Mouse (Mus musculus): ENCODE measurements around the gene Nfib. TPM values are rescaled to one million over a fixed set of nuclear protein-coding genes. Genes with fewer than 3 reads are reported as not detected.

The Nfib gene
- total and polyA plus RNA-seq, 3 experiments: 0.16 TPM; not detected in 2

DNA sequence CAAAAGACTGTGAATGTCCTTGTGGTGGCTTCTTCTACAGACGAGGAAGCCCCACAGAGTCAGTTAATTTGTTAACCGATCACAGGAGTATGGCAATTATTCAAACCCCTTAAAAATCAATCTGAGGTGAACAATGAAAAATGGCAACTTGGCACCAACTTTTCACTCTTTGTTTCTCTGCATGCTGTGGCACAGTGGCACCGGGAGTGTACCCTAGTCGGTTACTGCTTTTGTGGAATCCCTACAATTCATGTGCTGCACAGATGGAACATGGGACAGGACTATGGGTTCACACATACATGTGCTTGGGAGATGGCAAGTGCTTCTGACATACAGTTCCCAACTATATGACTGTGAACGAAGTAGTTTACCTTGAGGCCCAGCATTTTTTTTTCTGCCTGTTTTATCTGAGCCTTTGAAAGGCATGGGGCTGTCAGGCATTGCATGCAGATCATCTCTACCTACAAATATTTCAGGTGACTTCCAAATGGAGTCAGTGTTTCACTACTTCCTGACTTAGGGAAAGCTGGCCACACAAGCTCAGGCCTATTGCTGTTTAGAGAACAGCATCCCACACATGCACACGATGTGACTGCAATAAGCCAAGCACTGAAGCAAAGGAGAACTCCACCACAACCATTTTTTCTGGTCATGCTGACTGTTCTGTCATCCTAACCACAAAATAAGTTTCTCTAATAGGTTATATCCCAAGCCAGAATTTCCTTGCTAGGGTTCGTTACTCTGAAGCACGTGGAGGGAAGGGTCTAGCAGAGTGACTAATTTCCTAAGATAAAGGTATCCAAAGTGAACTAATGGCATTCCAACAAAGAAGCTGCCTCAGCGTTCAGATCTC is 205.6 kb downstream of the Nfib start:
- no peaks in the 10 kb centered on the region for H3K4me1 ChIP-seq (ENCODE audit: insufficient read depth, low read depth, low read length)
- peaks cover 43% of the 10 kb centered on the region for H3K9me3 ChIP-seq (replicated peaks)
- ATAC-seq (ENCODE audit: extremely low read depth, insufficient number of reproducible peaks, low FRiP score, poor library complexity, severe bottlenecking) (no peak), DNase-seq (ENCODE audit: low spot score) (no peak)
- H3K36me3 ChIP-seq (replicated peaks): no peaks in the 10 kb centered on the region
- no peak for TF ChIP-seq CTCF (IDR thresholded peaks at IDR 0.05; ENCODE audit: low read depth, low read length)
- TF ChIP-seq TAL1 (conservative IDR thresholded peaks at IDR 0.05; ENCODE audit: low read depth, low read length): no peak
- no peak for TF ChIP-seq POLR2AphosphoS5 (IDR thresholded peaks at IDR 0.05; ENCODE audit: insufficient replicate concordance, low read depth, low read length)
- TF ChIP-seq GATA2 (IDR thresholded peaks at IDR 0.05; ENCODE audit: borderline replicate concordance, low read depth, low read length): no peak
- no peak for TF ChIP-seq GATA1 (IDR thresholded peaks at IDR 0.05; ENCODE audit: borderline replicate concordance, low read length)
- H3K4me3 ChIP-seq (ENCODE audit: low read depth, low read length): no peak overlapping the region
- no peaks in the 10 kb centered on the region for H3K27me3 ChIP-seq (ENCODE audit: insufficient read depth, low read length)

DNA sequence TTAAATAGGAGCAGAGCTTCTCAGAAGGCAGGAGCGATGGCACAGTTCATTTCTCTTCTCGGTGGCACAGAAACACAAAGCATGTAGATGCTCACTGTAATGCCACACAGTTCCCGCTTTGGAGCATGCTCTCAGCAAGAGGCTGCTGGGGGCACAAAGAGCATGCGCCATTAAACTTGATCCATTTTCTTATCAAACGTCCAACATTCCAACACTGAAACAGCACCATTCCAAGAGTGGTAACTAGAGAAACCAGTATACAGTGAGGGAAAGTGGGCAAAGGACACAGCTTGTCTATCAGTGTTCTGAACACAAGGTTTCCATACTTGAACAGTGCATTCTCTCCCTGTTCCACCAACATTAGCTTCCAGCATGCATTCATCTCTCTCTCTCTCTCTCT is 206.3 kb downstream of the Nfib start:
- Histone ChIP-seq H3K9me3 (replicated peaks) (peaks cover 41% of the 10 kb centered on the region), H3K27me3 (ENCODE audit: insufficient read depth, low read length) (no peaks in the 10 kb centered on the region), H3K36me3 (replicated peaks) (no peaks in the 10 kb centered on the region), H3K4me3 (ENCODE audit: low read depth, low read length) (no peak overlapping the region), H3K4me1 (ENCODE audit: insufficient read depth, low read depth, low read length) (no peaks in the 10 kb centered on the region)
- ATAC-seq (ENCODE audit: extremely low read depth, insufficient number of reproducible peaks, low FRiP score, poor library complexity, severe bottlenecking) (no peak), DNase-seq (ENCODE audit: low spot score) (no peak)
- TF ChIP-seq TAL1 (conservative IDR thresholded peaks at IDR 0.05; ENCODE audit: low read depth, low read length) (no peak), CTCF (IDR thresholded peaks at IDR 0.05; ENCODE audit: low read depth, low read length) (no peak), GATA1 (IDR thresholded peaks at IDR 0.05; ENCODE audit: borderline replicate concordance, low read length) (no peak), GATA2 (IDR thresholded peaks at IDR 0.05; ENCODE audit: borderline replicate concordance, low read depth, low read length) (no peak), POLR2AphosphoS5 (IDR thresholded peaks at IDR 0.05; ENCODE audit: insufficient replicate concordance, low read depth, low read length) (no peak)

DNA sequence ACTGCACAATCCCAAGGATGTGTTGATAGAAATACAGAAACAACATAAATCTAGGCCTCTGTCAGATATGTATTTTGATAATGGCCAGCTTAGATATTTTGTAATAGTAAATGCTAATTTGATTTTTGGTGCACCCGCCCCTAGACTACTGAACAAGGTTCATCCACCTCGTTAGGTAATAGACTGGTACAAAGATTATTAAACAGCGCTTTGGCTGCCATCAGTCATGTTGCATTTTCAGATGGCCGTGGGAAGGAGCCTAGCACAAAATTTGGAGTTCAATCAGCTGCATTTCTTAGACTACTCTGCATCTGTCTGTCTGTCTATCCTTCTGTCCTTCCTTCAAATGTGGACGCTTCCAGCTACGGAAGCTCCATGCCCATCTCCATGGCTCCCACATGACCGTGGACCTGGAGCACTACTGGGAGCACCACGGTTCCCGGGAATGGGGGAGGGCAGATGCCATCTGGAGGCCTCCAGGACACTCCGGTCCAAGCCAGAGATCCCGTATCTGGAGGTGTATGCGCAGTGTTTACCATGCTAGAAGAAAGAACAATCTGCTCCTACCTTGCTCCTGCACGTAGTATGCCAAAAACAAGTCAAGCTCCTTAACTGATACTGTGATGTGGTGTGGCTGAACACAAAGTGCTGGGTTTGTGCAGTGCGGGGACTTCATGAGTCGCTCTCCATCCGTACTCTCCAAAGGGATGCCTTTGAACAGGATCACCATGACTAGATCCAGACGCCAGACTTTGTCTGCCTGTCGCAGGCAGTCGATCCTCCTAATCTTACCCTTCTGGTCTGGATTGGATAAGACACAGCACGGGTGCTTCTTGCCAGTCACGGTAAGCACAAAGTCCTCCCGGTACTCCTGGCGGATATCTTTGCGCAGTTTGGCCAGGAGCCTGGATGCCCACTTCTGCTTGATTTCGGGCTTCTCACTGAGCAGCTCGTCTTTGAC is 207.6 kb downstream of the Nfib start:
- H3K36me3 ChIP-seq (replicated peaks): no peaks in the 10 kb centered on the region
- ATAC-seq (ENCODE audit: extremely low read depth, insufficient number of reproducible peaks, low FRiP score, poor library complexity, severe bottlenecking) (no peak), DNase-seq (ENCODE audit: low spot score) (no peak)
- H3K27me3 ChIP-seq (ENCODE audit: insufficient read depth, low read length): no peaks in the 10 kb centered on the region
- TF ChIP-seq GATA1 (IDR thresholded peaks at IDR 0.05; ENCODE audit: borderline replicate concordance, low read length) (no peak), CTCF (IDR thresholded peaks at IDR 0.05; ENCODE audit: low read depth, low read length) (no peak), GATA2 (IDR thresholded peaks at IDR 0.05; ENCODE audit: borderline replicate concordance, low read depth, low read length) (no peak), TAL1 (conservative IDR thresholded peaks at IDR 0.05; ENCODE audit: low read depth, low read length) (no peak), POLR2AphosphoS5 (IDR thresholded peaks at IDR 0.05; ENCODE audit: insufficient replicate concordance, low read depth, low read length) (no peak)
- H3K4me3 ChIP-seq (ENCODE audit: low read depth, low read length): no peak overlapping the region
- peaks cover 43% of the 10 kb centered on the region for H3K9me3 ChIP-seq (replicated peaks)
- no peaks in the 10 kb centered on the region for H3K4me1 ChIP-seq (ENCODE audit: insufficient read depth, low read depth, low read length)

DNA sequence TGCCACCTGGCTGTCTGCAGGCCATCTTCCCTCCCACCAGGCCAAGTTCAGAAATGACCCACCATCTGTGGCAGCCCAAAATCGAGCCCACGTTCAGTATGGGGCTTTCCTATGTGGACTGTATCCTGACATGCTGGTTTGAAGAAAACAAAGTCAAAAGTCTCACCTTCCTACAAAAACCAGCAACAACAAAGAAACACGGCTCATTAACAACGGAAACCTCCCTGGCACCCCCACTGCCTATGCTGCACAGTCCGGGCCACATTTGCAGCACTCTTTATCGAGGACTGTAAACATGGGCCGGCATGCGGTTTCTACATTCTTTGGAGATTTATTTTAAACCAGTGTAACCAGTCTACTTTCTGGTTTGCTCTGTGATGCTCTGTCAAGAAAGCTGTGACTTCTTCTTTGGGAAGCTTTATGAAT is 208.4 kb downstream of the Nfib start:
- ATAC-seq (ENCODE audit: extremely low read depth, insufficient number of reproducible peaks, low FRiP score, poor library complexity, severe bottlenecking): no peak
- Histone ChIP-seq H3K9me3 (replicated peaks) (peaks cover 40% of the 10 kb centered on the region), H3K4me1 (ENCODE audit: insufficient read depth, low read depth, low read length) (no peaks in the 10 kb centered on the region), H3K27me3 (ENCODE audit: insufficient read depth, low read length) (no peaks in the 10 kb centered on the region), H3K4me3 (ENCODE audit: low read depth, low read length) (no peak overlapping the region), H3K36me3 (replicated peaks) (no peaks in the 10 kb centered on the region)
- TF ChIP-seq GATA1 (IDR thresholded peaks at IDR 0.05; ENCODE audit: borderline replicate concordance, low read length) (no peak), TAL1 (conservative IDR thresholded peaks at IDR 0.05; ENCODE audit: low read depth, low read length) (no peak), POLR2AphosphoS5 (IDR thresholded peaks at IDR 0.05; ENCODE audit: insufficient replicate concordance, low read depth, low read length) (no peak)
- DNase-seq (ENCODE audit: low spot score): no peak

DNA sequence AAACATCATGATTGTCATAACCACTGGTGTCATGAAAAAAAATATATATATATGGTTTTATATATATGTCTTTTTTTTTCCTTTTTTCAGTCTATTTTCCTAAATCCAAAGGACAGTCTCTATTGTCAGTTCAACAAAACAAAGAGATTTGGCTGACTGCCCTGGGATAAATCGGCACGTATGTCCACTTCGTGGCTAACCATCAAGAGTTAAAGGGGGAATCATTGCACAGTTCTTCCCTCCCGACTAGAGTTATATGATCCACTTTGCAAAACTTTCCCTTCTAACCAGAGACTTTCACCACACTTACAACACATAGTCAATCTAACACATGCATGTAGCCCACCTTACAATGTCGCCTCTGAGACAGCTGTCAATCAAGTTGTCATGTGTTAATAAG is 209.2 kb downstream of the Nfib start:
- Histone ChIP-seq H3K9me3 (replicated peaks) (peaks cover 42% of the 10 kb centered on the region), H3K4me3 (ENCODE audit: low read depth, low read length) (no peak overlapping the region), H3K36me3 (replicated peaks) (no peaks in the 10 kb centered on the region), H3K4me1 (ENCODE audit: insufficient read depth, low read depth, low read length) (no peaks in the 10 kb centered on the region), H3K27me3 (ENCODE audit: insufficient read depth, low read length) (no peaks in the 10 kb centered on the region)
- TF ChIP-seq GATA1 (IDR thresholded peaks at IDR 0.05; ENCODE audit: borderline replicate concordance, low read length): no peak
- no peak for TF ChIP-seq TAL1 (conservative IDR thresholded peaks at IDR 0.05; ENCODE audit: low read depth, low read length)
- no peak for TF ChIP-seq GATA2 (IDR thresholded peaks at IDR 0.05; ENCODE audit: borderline replicate concordance, low read depth, low read length)
- no peak for TF ChIP-seq CTCF (IDR thresholded peaks at IDR 0.05; ENCODE audit: low read depth, low read length)
- TF ChIP-seq POLR2AphosphoS5 (IDR thresholded peaks at IDR 0.05; ENCODE audit: insufficient replicate concordance, low read depth, low read length): no peak
- ATAC-seq (ENCODE audit: extremely low read depth, insufficient number of reproducible peaks, low FRiP score, poor library complexity, severe bottlenecking): no peak
- DNase-seq (ENCODE audit: low spot score): no peak

DNA sequence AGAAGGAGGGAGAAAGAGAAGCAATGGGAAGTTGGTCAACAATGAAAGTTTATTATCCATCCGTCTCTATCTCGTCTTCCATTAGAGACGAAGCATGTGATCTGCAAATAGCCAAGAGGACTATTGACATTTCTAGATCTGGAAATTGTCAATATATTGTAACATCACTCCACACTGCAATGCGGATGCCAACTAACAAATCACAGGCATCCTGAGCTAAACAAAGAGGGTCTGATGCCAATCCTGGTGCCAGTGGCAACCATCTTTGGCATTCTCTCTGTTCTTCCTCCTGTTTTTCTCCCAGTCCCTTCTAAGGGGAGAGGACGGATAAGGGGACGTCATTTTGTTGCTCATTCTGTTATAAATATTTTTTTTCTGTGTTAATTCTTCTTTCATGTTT is 209.9 kb downstream of the Nfib start:
- DNase-seq (ENCODE audit: low spot score) (no peak), ATAC-seq (ENCODE audit: extremely low read depth, insufficient number of reproducible peaks, low FRiP score, poor library complexity, severe bottlenecking) (no peak)
- Histone ChIP-seq H3K36me3 (replicated peaks) (no peaks in the 10 kb centered on the region), H3K4me3 (ENCODE audit: low read depth, low read length) (no peak overlapping the region), H3K4me1 (ENCODE audit: insufficient read depth, low read depth, low read length) (no peaks in the 10 kb centered on the region), H3K27me3 (ENCODE audit: insufficient read depth, low read length) (no peaks in the 10 kb centered on the region), H3K9me3 (replicated peaks) (peaks cover 38% of the 10 kb centered on the region)
- TF ChIP-seq POLR2AphosphoS5 (IDR thresholded peaks at IDR 0.05; ENCODE audit: insufficient replicate concordance, low read depth, low read length) (no peak), TAL1 (conservative IDR thresholded peaks at IDR 0.05; ENCODE audit: low read depth, low read length) (no peak), GATA2 (IDR thresholded peaks at IDR 0.05; ENCODE audit: borderline replicate concordance, low read depth, low read length) (no peak), GATA1 (IDR thresholded peaks at IDR 0.05; ENCODE audit: borderline replicate concordance, low read length) (no peak), CTCF (IDR thresholded peaks at IDR 0.05; ENCODE audit: low read depth, low read length) (no peak)

Data from G1E (cell line).